Mouse (Mus musculus) left cerebral cortex, postnatal 36 days (tissue): ENCODE results near the gene Mapk14. TPM values are rescaled to one million over a fixed set of nuclear protein-coding genes. Genes with fewer than 3 reads are reported as not detected.
A peak's percentile ranks its signal among the peaks of the same experiment; 100 is the strongest.

ENCODE experiments used
- DNase-seq, 2 experiments: peaks; one replicate each; pipeline ENCODE4 v3.0.0; 2021 to 2022; ENCODE audit warnings: low spot score in 2 of 2, mixed read lengths in 1 of 2
- intact Hi-C: fragments of 180-260 bp; cut with DNase I; formaldehyde crosslinking; loops from one replicate; pipeline ENCODE4 v1.15.1; 2025
- total RNA-seq, 2 experiments: library from RNA; stranded (reverse); gene quantifications; 2 replicates each; pipeline ENCODE4 v1.2.3; 2021

Gene Mapk14
- 10 to 100 TPM; 86.6 to 86.8 TPM for total RNA-seq

GRCm38 (mm10) chr17:28690776-28691686 lies at the start of gene Mapk14:
TSS of gene Mapk14 (plus strand) at chr17:28691329.
- peak; percentile 100 for DNase-seq
- intact Hi-C loops, result loop anchor here (1.0 to 5.0 kb wide), 5 partner anchors 56 to 236 kb away; partner anchors contain the start of genes Brpf3 and Srpk1

- no peak for DNase-seq
- intact Hi-C loops, result no loop called here
Measured at GRCm38 (mm10) chr17:28643697-28644096, 47.4 kb upstream of the Mapk14 start.

GRCm38 (mm10) chr17:28644112-28644511 lies 47.0 kb upstream of the Mapk14 start:
- DNase-seq, result no peak
- intact Hi-C loops, result no loop called here

GRCm38 (mm10) chr17:28646221-28646620 lies 44.9 kb upstream of the Mapk14 start:
- intact Hi-C loops, result no loop called here
- DNase-seq, result no peak

- intact Hi-C loops, result loop anchor here (2.0 kb wide), 1 partner anchor 56 kb away; no protein-coding TSS in a partner anchor
- peak; percentile 52 to 61 for DNase-seq
Measured at GRCm38 (mm10) chr17:28648607-28649370, 42.3 kb upstream of the Mapk14 start.

- intact Hi-C loops, result no loop called here
- no peak for DNase-seq
Measured at GRCm38 (mm10) chr17:28650268-28650667, 40.9 kb upstream of the Mapk14 start.

GRCm38 (mm10) chr17:28657936-28658335 lies 33.2 kb upstream of the Mapk14 start:
- intact Hi-C loops, result no loop called here

GRCm38 (mm10) chr17:28659564-28659963 lies 31.6 kb upstream of the Mapk14 start:
- intact Hi-C loops, result no loop called here
- no peak for DNase-seq

More at GRCm38 (mm10) chr17:28657936-28658335, 33.2 kb upstream of the Mapk14 start:
- DNase-seq, result no peak

GRCm38 (mm10) chr17:28682311-28683084 lies 8.6 kb upstream of the Mapk14 start:
- intact Hi-C loops, result no loop called here
- no peak for DNase-seq

- intact Hi-C loops, result no loop called here
- DNase-seq, result no peak
Measured at GRCm38 (mm10) chr17:28683601-28684000, 7.5 kb upstream of the Mapk14 start.

GRCm38 (mm10) chr17:28684631-28685030 lies 6.5 kb upstream of the Mapk14 start:
- intact Hi-C loops, result no loop called here
- no peak for DNase-seq

- no peak for DNase-seq
- intact Hi-C loops, result no loop called here
Measured at GRCm38 (mm10) chr17:28687354-28687753, 3.8 kb upstream of the Mapk14 start.

- intact Hi-C loops, result loop anchor here (2.0 to 5.0 kb wide), 4 partner anchors 58 to 237 kb away; partner anchors contain the start of gene Srpk1
- peak; percentile 57 to 68 for DNase-seq
Measured at GRCm38 (mm10) chr17:28689586-28690283, 1.4 kb upstream of the Mapk14 start, which contains the start of gene Slc26a8. TSS of gene Slc26a8 (minus strand) at chr17:28690233.

- DNase-seq, result peak; percentile 44 to 48
- intact Hi-C loops, result loop anchor here (1.0 to 5.0 kb wide), 5 partner anchors 55 to 235 kb away; partner anchors contain the start of genes Brpf3 and Srpk1
Measured at GRCm38 (mm10) chr17:28691687-28692340, 685 bp downstream of the Mapk14 start.

GRCm38 (mm10) chr17:28692341-28692710 lies 1.2 kb downstream of the Mapk14 start:
- DNase-seq, result peak; percentile 55 to 56
- intact Hi-C loops, result loop anchor here (5.0 kb wide), 2 partner anchors 55 to 70 kb away; partner anchors contain the start of gene Srpk1

GRCm38 (mm10) chr17:28693086-28693485 lies 2.0 kb downstream of the Mapk14 start:
- intact Hi-C loops, result loop anchor here (5.0 kb wide), 2 partner anchors 54 to 71 kb away; partner anchors contain the start of gene Srpk1
- no peak for DNase-seq

- intact Hi-C loops, result loop anchor here (5.0 kb wide), 2 partner anchors 53 to 72 kb away; partner anchors contain the start of gene Srpk1
- DNase-seq, result no peak
Measured at GRCm38 (mm10) chr17:28694078-28694477, 2.9 kb downstream of the Mapk14 start.

GRCm38 (mm10) chr17:28694832-28695231 lies 3.7 kb downstream of the Mapk14 start:
- no peak for DNase-seq
- intact Hi-C loops, result loop anchor here (5.0 kb wide), 2 partner anchors 52 to 73 kb away; partner anchors contain the start of gene Srpk1
